Mouse (Mus musculus) CH12.LX (cell line): ENCODE results near the gene Apom. TPM values are rescaled to one million over a fixed set of nuclear protein-coding genes. Genes with fewer than 3 reads are reported as not detected.

Experiments
- DNase-seq: peaks from one replicate; pipeline ENCODE4 v3.0.0-alpha.2; 2013; ENCODE audit errors: extremely low read depth
- H3K27ac ChIP-seq: 2 replicates; pipeline ENCODE4 v1.5.1; 2012; ENCODE audit warnings: low read depth, mild to moderate bottlenecking, control low read depth, moderate library complexity; ENCODE audit not compliant: insufficient read depth
- H3K27me3 ChIP-seq: replicated peaks from 2 replicates; pipeline ENCODE3; 2012; ENCODE audit warnings: inconsistent platforms
- H3K36me3 ChIP-seq, 2 experiments: replicated peaks in 1 of 2; 2 replicates each; pipeline versions ENCODE3 to v1.6.1; 2012; ENCODE audit warnings: inconsistent platforms in 1 of 2, low read length in 1 of 2, mild to moderate bottlenecking in 1 of 2, mixed read lengths in 1 of 2, moderate library complexity in 1 of 2; ENCODE audit not compliant: control insufficient read depth in 1 of 2, insufficient read depth in 1 of 2
- H3K4me1 ChIP-seq, 2 experiments: 2 replicates each; pipeline ENCODE4 v1.6.1; 2012; ENCODE audit warnings: inconsistent platforms in 1 of 2, moderate library complexity in 1 of 2; ENCODE audit not compliant: insufficient read depth in 2 of 2, control insufficient read depth in 1 of 2
- H3K4me2 ChIP-seq: 2 replicates; pipeline ENCODE4 v1.6.1; 2012; ENCODE audit warnings: low read depth, mild to moderate bottlenecking, control low read depth; ENCODE audit not compliant: poor library complexity, insufficient read depth, severe bottlenecking
- H3K4me3 ChIP-seq, 3 experiments: fragments of 150-350 bp in 1 of 3; sonication (generic) in 1 of 3; replicated peaks in 1 of 3; 2 replicates each; pipeline versions ENCODE3 to v1.5.1; 2011 to 2012; ENCODE audit warnings: low read depth in 2 of 3, low read length in 2 of 3, mild to moderate bottlenecking in 2 of 3, moderate library complexity in 2 of 3, control low read depth in 1 of 3, improper control_type of control experiment in 1 of 3, inconsistent platforms in 1 of 3, mixed read lengths in 1 of 3; ENCODE audit not compliant: poor library complexity in 1 of 3
- H3K79me2 ChIP-seq: replicated peaks from 2 replicates; pipeline ENCODE4 v1.6.1; 2012; ENCODE audit warnings: mild to moderate bottlenecking, moderate library complexity; ENCODE audit not compliant: control insufficient read depth, poor library complexity, insufficient read depth, severe bottlenecking; ENCODE audit errors: extremely low read depth
- H3K9ac ChIP-seq: 2 replicates; pipeline ENCODE4 v1.6.1; 2012; ENCODE audit warnings: low read depth, mild to moderate bottlenecking, control low read depth, moderate library complexity; ENCODE audit not compliant: insufficient read depth
- H3K9me3 ChIP-seq: replicated peaks from 2 replicates; pipeline ENCODE3; 2012; ENCODE audit warnings: low read length, inconsistent platforms, mixed read lengths
- BHLHE40 ChIP-seq: IDR thresholded peaks from 2 replicates; pipeline ENCODE4 v1.6.1; 2011; ENCODE audit warnings: mild to moderate bottlenecking, low read depth, low read length, improper control_type of control experiment
- CHD1 ChIP-seq: IDR thresholded peaks from 2 replicates; pipeline ENCODE4 v1.6.1; 2012; ENCODE audit warnings: low read depth, low read length, improper control_type of control experiment, inconsistent platforms
- CTCF ChIP-seq, 2 experiments: IDR thresholded peaks in 1 of 2; conservative IDR thresholded peaks in 1 of 2; 2 replicates each; pipeline ENCODE4 v1.5.1; 2011 to 2012; ENCODE audit warnings: low read depth in 2 of 2, low read length in 2 of 2, improper control_type of control experiment in 1 of 2, inconsistent platforms in 1 of 2, mild to moderate bottlenecking in 1 of 2, moderate library complexity in 1 of 2
- E2F4 ChIP-seq: IDR thresholded peaks from 2 replicates; pipeline ENCODE4 v1.6.1; 2011; ENCODE audit warnings: low read depth, low read length, improper control_type of control experiment; ENCODE audit not compliant: insufficient replicate concordance
- ELF1 ChIP-seq: IDR thresholded peaks from 2 replicates; pipeline ENCODE4 v1.6.1; 2014; ENCODE audit warnings: low read depth, mild to moderate bottlenecking, inconsistent platforms, low read length, improper control_type of control experiment
- EP300 ChIP-seq: IDR thresholded peaks from 2 replicates; pipeline ENCODE4 v1.6.1; 2011; ENCODE audit warnings: low read length, improper control_type of control experiment
- JUN ChIP-seq: IDR thresholded peaks from 2 replicates; pipeline ENCODE4 v1.6.1; 2011; ENCODE audit warnings: low read depth, mild to moderate bottlenecking, low read length, improper control_type of control experiment, moderate library complexity; ENCODE audit not compliant: insufficient read depth
- KAT2A ChIP-seq: IDR thresholded peaks from 2 replicates; pipeline ENCODE4 v1.6.1; 2012; ENCODE audit warnings: low read length, improper control_type of control experiment, inconsistent platforms; ENCODE audit not compliant: insufficient replicate concordance
- MAFK ChIP-seq: IDR thresholded peaks from 2 replicates; pipeline ENCODE4 v1.6.1; 2011; ENCODE audit warnings: low read length, improper control_type of control experiment; ENCODE audit not compliant: insufficient replicate concordance
- MAZ ChIP-seq: IDR thresholded peaks from 2 replicates; pipeline ENCODE4 v1.6.1; 2012; ENCODE audit warnings: low read depth, mild to moderate bottlenecking, inconsistent platforms, low read length, improper control_type of control experiment, moderate library complexity
- MEF2A ChIP-seq: IDR thresholded peaks from 2 replicates; pipeline ENCODE4 v1.6.1; 2014; ENCODE audit warnings: low read depth, mild to moderate bottlenecking, inconsistent platforms, low read length, improper control_type of control experiment, borderline replicate concordance
- MXI1 ChIP-seq: IDR thresholded peaks from 2 replicates; pipeline ENCODE4 v1.6.1; 2011; ENCODE audit warnings: mild to moderate bottlenecking, low read depth, low read length, improper control_type of control experiment
- MYC ChIP-seq: IDR thresholded peaks from 2 replicates; pipeline ENCODE4 v1.6.1; 2011; ENCODE audit warnings: low read depth, mild to moderate bottlenecking, improper control_type of control experiment, low read length
- NELFE ChIP-seq: IDR thresholded peaks from 2 replicates; pipeline ENCODE4 v1.6.1; 2011; ENCODE audit warnings: low read depth, low read length, improper control_type of control experiment
- NRF1 ChIP-seq: IDR thresholded peaks from 2 replicates; pipeline ENCODE4 v1.6.1; 2014; ENCODE audit warnings: low read depth, mild to moderate bottlenecking, inconsistent platforms, low read length, improper control_type of control experiment, moderate library complexity
- POLR2A ChIP-seq: IDR thresholded peaks from 2 replicates; pipeline ENCODE4 v1.6.1; 2011; ENCODE audit warnings: low read depth, mild to moderate bottlenecking, improper control_type of control experiment, low read length
- POLR2AphosphoS2 ChIP-seq: IDR thresholded peaks from 2 replicates; pipeline ENCODE4 v1.6.1; 2011; ENCODE audit warnings: low read depth, low read length, improper control_type of control experiment
- RAD21 ChIP-seq: IDR thresholded peaks from 2 replicates; pipeline ENCODE4 v1.6.1; 2011; ENCODE audit warnings: low read depth, mild to moderate bottlenecking, low read length, improper control_type of control experiment, moderate library complexity
- RCOR1 ChIP-seq: conservative IDR thresholded peaks from 2 replicates; pipeline ENCODE4 v1.6.1; 2012; ENCODE audit warnings: low read depth, mild to moderate bottlenecking, inconsistent platforms, low read length, improper control_type of control experiment
- SIN3A ChIP-seq: IDR thresholded peaks from 2 replicates; pipeline ENCODE4 v1.6.1; 2012; ENCODE audit warnings: low read length, improper control_type of control experiment, inconsistent platforms
- SMC3 ChIP-seq: IDR thresholded peaks from 2 replicates; pipeline ENCODE4 v1.6.1; 2011; ENCODE audit warnings: low read depth, low read length, improper control_type of control experiment
- UBTF ChIP-seq: IDR thresholded peaks from 2 replicates; pipeline ENCODE4 v1.6.1; 2012; ENCODE audit warnings: low read depth, mild to moderate bottlenecking, inconsistent platforms, low read length, improper control_type of control experiment, moderate library complexity
- USF1 ChIP-seq: IDR thresholded peaks from 2 replicates; pipeline ENCODE4 v1.6.1; 2014; ENCODE audit warnings: low read depth, mild to moderate bottlenecking, inconsistent platforms, low read length, improper control_type of control experiment
- ZC3H11A ChIP-seq: IDR thresholded peaks from 2 replicates; pipeline ENCODE4 v1.6.1; 2012; ENCODE audit warnings: low read depth, mild to moderate bottlenecking, inconsistent platforms, low read length, improper control_type of control experiment
- ZKSCAN1 ChIP-seq: IDR thresholded peaks from 2 replicates; pipeline ENCODE4 v1.6.1; 2012; ENCODE audit warnings: low read depth, inconsistent platforms, low read length, improper control_type of control experiment, borderline replicate concordance
- ZNF384 ChIP-seq: IDR thresholded peaks from 2 replicates; pipeline ENCODE4 v1.6.1; 2012; ENCODE audit warnings: low read depth, low read length, improper control_type of control experiment, inconsistent platforms
- dilution Hi-C: fragments of 300-500 bp; cut with MboI; formaldehyde crosslinking; loops from 2 replicates; pipeline ENCODE4 v1.14.3; 2020; ENCODE audit warnings: low sequenced_read_pairs; ENCODE audit not compliant: extremely low pct_unique_long_range_greater_than_20kb, extremely low pct_ligation_motif_present
- in situ Hi-C: fragments of 300-500 bp; cut with MboI; formaldehyde crosslinking; loops from 3 replicates; pipeline ENCODE4 v1.14.3; 2019; ENCODE audit warnings: low sequenced_read_pairs, low pct_ligation_motif_present, low pct_unique_long_range_greater_than_20kb, mixed read lengths
- polyA plus RNA-seq: library from polyadenylated mRNA; unstranded; fragments of >175 nt; gene quantifications from 2 replicates; pipeline ENCODE4 v1.2.1, GENCODE M21; 2012; ENCODE audit warnings: low read depth; ENCODE audit not compliant: insufficient read length
- total RNA-seq, 2 experiments: library from RNA; depleted of rRNA; stranded (reverse); fragments of 300-350 nt in 1 of 2; fragments of >200 nt in 1 of 2; gene quantifications; 2 replicates each; pipeline ENCODE4 v1.2.3; 2012 to 2014

Apom gene
- total and polyA plus RNA-seq, 3 experiments, result 0.39 TPM; not detected in 2

GRCm38 (mm10) chr17:35167794-35168193 is 35.9 kb upstream of the Apom start:
- Histone ChIP-seq H3K27ac (no peak overlapping the region), H3K79me2 (peaks cover 23% of the 10 kb centered on the region), H3K4me1 (peaks cover 11 to 37% of the 10 kb centered on the region in 2 experiments), H3K4me3 (no peak overlapping the region), H3K9me3 (no peaks in the 10 kb centered on the region), H3K4me2 (no peak overlapping the region), H3K27me3 (no peaks in the 10 kb centered on the region), H3K9ac (no peak overlapping the region), H3K36me3 (peaks cover 0 to 8% of the 10 kb centered on the region in 2 experiments)
- DNase-seq, result no peak
- dilution Hi-C loops (no loop called here), in situ Hi-C loops (no loop called here)
- no peak for TF ChIP-seq JUN
- TF ChIP-seq BHLHE40, result no peak
- no peak for TF ChIP-seq CHD1
- TF ChIP-seq CTCF (conservative IDR thresholded peaks at IDR 0.05 in 1 of 2, IDR thresholded peaks at IDR 0.05 in 1 of 2; ENCODE audit: low read depth in 2 of 2, low read length in 2 of 2), result no peak
- TF ChIP-seq MAFK, result no peak
- TF ChIP-seq UBTF, result no peak
- no peak for TF ChIP-seq MAZ
- no peak for TF ChIP-seq MXI1
- TF ChIP-seq KAT2A, result no peak
- TF ChIP-seq ZKSCAN1, result no peak
- no peak for TF ChIP-seq NRF1
- no peak for TF ChIP-seq MYC
- no peak for TF ChIP-seq ELF1
- no peak for TF ChIP-seq POLR2AphosphoS2
- no peak for TF ChIP-seq MEF2A
- no peak for TF ChIP-seq SIN3A

DNA sequence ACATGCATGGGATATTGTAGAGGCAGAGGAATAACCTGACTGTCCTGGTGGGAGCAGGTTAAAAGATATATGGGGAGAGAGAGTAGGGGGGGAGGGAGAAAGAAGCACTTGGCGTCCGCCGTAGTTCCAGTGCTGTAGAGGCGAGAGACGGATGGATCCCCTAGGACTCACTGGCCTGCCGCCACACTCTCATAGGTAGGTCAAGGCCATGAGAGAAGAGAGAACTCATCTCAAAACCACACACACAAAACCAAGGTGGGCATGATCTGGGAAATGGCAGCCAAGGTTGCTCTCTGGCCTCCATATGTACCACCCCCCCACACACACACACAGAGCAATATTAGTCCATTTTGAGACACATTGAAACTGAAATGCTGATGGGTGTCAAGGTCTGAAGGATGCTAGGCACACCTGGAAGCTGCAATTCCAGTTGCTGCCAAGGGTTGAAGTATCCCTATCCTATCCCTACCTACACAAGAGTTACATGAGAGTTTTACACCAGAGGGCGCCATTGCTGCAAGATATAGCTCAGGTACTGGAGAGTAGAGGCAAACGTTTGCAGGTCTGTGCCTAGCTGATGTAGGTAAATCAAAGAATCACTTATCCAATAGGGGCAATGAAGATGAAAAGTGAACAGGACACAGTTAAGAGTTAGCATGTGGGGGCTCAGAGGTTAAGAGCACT is 34.6 kb upstream of the Apom start:
- DNase-seq, result peak; percentile 91
- H3K9ac ChIP-seq, result no peak overlapping the region
- in situ Hi-C loops, result no loop called here
- no peak overlapping the region for H3K4me3 ChIP-seq
- no peaks in the 10 kb centered on the region for H3K27me3 ChIP-seq
- no peak overlapping the region for H3K27ac ChIP-seq
- dilution Hi-C loops, result no loop called here
- no peaks in the 10 kb centered on the region for H3K9me3 ChIP-seq
- H3K36me3 ChIP-seq, result peaks cover 7 to 21% of the 10 kb centered on the region in 2 experiments
- H3K79me2 ChIP-seq, result peaks cover 36% of the 10 kb centered on the region
- H3K4me2 ChIP-seq, result peak overlapping the region; percentile 84; the same call in 1 of the 2 replicates
- TF ChIP-seq SIN3A (0 out of 2 replicates have a peak, but pooled peaks have one; percentile 43), ZNF384 (no peak), KAT2A (no peak), ZKSCAN1 (no peak), MYC (no peak), USF1 (no peak), SMC3 (peak; percentile 90), ZC3H11A (0 out of 2 replicates have a peak, but pooled peaks have one; percentile 46), NRF1 (no peak), CTCF (conservative IDR thresholded peaks at IDR 0.05 in 1 of 2, IDR thresholded peaks at IDR 0.05 in 1 of 2; ENCODE audit: low read depth in 2 of 2, low read length in 2 of 2) (peak; percentile 48 to 92), RCOR1 (no peak), MXI1 (no peak), EP300 (no peak), NELFE (no peak), BHLHE40 (no peak), POLR2A (0 out of 2 replicates have a peak, but pooled peaks have one; percentile 6), RAD21 (peak; percentile 85), E2F4 (no peak), POLR2AphosphoS2 (no peak)
- peaks cover 6 to 37% of the 10 kb centered on the region in 2 experiments for H3K4me1 ChIP-seq
